Mouse (Mus musculus): ENCODE measurements around the gene Adamtsl1.

Adamtsl1 gene

GRCm38 (mm10) chr4:85513792-85514191 lies at the start of gene Adamtsl1:
Adamtsl1 (plus strand) TSS chr4:85514172.
- DNase-seq (ENCODE audit: low read depth, low spot score) = no peak

- DNase-seq (ENCODE audit: low read depth, low spot score) = no peak
These were observed 30.4 kb upstream of the Adamtsl1 start for GRCm38 (mm10) chr4:85483586-85483985.

GRCm38 (mm10) chr4:85486316-85486946 lies 27.5 kb upstream of the Adamtsl1 start:
- DNase-seq (ENCODE audit: low read depth, low spot score) = no peak

GRCm38 (mm10) chr4:85505718-85506117 lies 8.3 kb upstream of the Adamtsl1 start:
- DNase-seq (ENCODE audit: low read depth, low spot score) = no peak

GRCm38 (mm10) chr4:85506976-85507375 lies 7.0 kb upstream of the Adamtsl1 start:
- DNase-seq (ENCODE audit: low read depth, low spot score) = no peak

GRCm38 (mm10) chr4:85507491-85507890 lies 6.5 kb upstream of the Adamtsl1 start:
- no peak for DNase-seq (ENCODE audit: low read depth, low spot score)

- DNase-seq (ENCODE audit: low read depth, low spot score) = no peak
These were observed 684 bp upstream of the Adamtsl1 start for GRCm38 (mm10) chr4:85513288-85513687.

GRCm38 (mm10) chr4:85514205-85514681 lies 271 bp downstream of the Adamtsl1 start:
- no peak for DNase-seq (ENCODE audit: low read depth, low spot score)

- no peak for DNase-seq (ENCODE audit: low read depth, low spot score)
These were observed 13.1 kb downstream of the Adamtsl1 start for GRCm38 (mm10) chr4:85526966-85527566.

GRCm38 (mm10) chr4:85529852-85530251 lies 15.9 kb downstream of the Adamtsl1 start:
- no peak for DNase-seq (ENCODE audit: low read depth, low spot score)

GRCm38 (mm10) chr4:85539677-85540076 lies 25.7 kb downstream of the Adamtsl1 start:
- no peak for DNase-seq (ENCODE audit: low read depth, low spot score)

- DNase-seq (ENCODE audit: low read depth, low spot score) = no peak
These were observed 29.2 kb downstream of the Adamtsl1 start for GRCm38 (mm10) chr4:85543221-85543620.

- DNase-seq (ENCODE audit: low read depth, low spot score) = no peak
These were observed 40.7 kb downstream of the Adamtsl1 start for GRCm38 (mm10) chr4:85554696-85555095.

GRCm38 (mm10) chr4:85559753-85560152 lies 45.8 kb downstream of the Adamtsl1 start:
- no peak for DNase-seq (ENCODE audit: low read depth, low spot score)

GRCm38 (mm10) chr4:85585426-85585825 lies 71.5 kb downstream of the Adamtsl1 start:
- DNase-seq (ENCODE audit: low read depth, low spot score) = no peak

GRCm38 (mm10) chr4:85588928-85589327 lies 75.0 kb downstream of the Adamtsl1 start:
- no peak for DNase-seq (ENCODE audit: low read depth, low spot score)

GRCm38 (mm10) chr4:85591037-85591436 lies 77.1 kb downstream of the Adamtsl1 start:
- no peak for DNase-seq (ENCODE audit: low read depth, low spot score)

- DNase-seq (ENCODE audit: low read depth, low spot score) = no peak
These were observed 80.2 kb downstream of the Adamtsl1 start for GRCm38 (mm10) chr4:85594159-85594558.

GRCm38 (mm10) chr4:85613331-85613730 lies 99.4 kb downstream of the Adamtsl1 start:
- DNase-seq (ENCODE audit: low read depth, low spot score) = no peak

GRCm38 (mm10) chr4:85618746-85619145 lies 104.8 kb downstream of the Adamtsl1 start:
- DNase-seq (ENCODE audit: low read depth, low spot score) = no peak

- DNase-seq (ENCODE audit: low read depth, low spot score) = no peak
These were observed 105.3 kb downstream of the Adamtsl1 start for GRCm38 (mm10) chr4:85619261-85619660.

GRCm38 (mm10) chr4:85629381-85629780 lies 115.4 kb downstream of the Adamtsl1 start:
- DNase-seq (ENCODE audit: low read depth, low spot score) = no peak

- no peak for DNase-seq (ENCODE audit: low read depth, low spot score)
These were observed 155.3 kb downstream of the Adamtsl1 start for GRCm38 (mm10) chr4:85669271-85669670.
